Mouse (Mus musculus): Measurements from ENCODE around the gene Aimp1.

Gene Aimp1

GRCm38 (mm10) chr3:132684231-132684928 is at the start of gene Aimp1:
Aimp1 (minus strand) TSS chr3:132684370.
- DNase-seq (ENCODE audit: low read depth): no peak

- no peak for DNase-seq (ENCODE audit: low read depth)
Measured at GRCm38 (mm10) chr3:132724326-132724725, 40.2 kb upstream of the Aimp1 start.

GRCm38 (mm10) chr3:132717316-132717715 is 33.1 kb upstream of the Aimp1 start:
- no peak for DNase-seq (ENCODE audit: low read depth)

- DNase-seq (ENCODE audit: low read depth): no peak
Measured at GRCm38 (mm10) chr3:132713913-132714312, 29.7 kb upstream of the Aimp1 start.

- no peak for DNase-seq (ENCODE audit: low read depth)
Measured at GRCm38 (mm10) chr3:132706977-132707376, 22.8 kb upstream of the Aimp1 start.

- DNase-seq (ENCODE audit: low read depth): no peak
Measured at GRCm38 (mm10) chr3:132704216-132704615, 20.0 kb upstream of the Aimp1 start.

- DNase-seq (ENCODE audit: low read depth): no peak
Measured at GRCm38 (mm10) chr3:132701368-132701767, 17.2 kb upstream of the Aimp1 start.

GRCm38 (mm10) chr3:132683447-132684230 is 531 bp downstream of the Aimp1 start, which contains the start of gene Tbck:
Tbck (plus strand) TSS chr3:132684144.
- peak; percentile 81 for DNase-seq (ENCODE audit: low read depth)

- no peak for DNase-seq (ENCODE audit: low read depth)
Measured at GRCm38 (mm10) chr3:132677494-132677893, 6.7 kb downstream of the Aimp1 start.

- no peak for DNase-seq (ENCODE audit: low read depth)
Measured at GRCm38 (mm10) chr3:132655955-132656354, 28.2 kb downstream of the Aimp1 start.

- no peak for DNase-seq (ENCODE audit: low read depth)
Measured at GRCm38 (mm10) chr3:132653959-132654358, 30.2 kb downstream of the Aimp1 start.

GRCm38 (mm10) chr3:132651776-132652175 is 32.4 kb downstream of the Aimp1 start:
- DNase-seq (ENCODE audit: low read depth): no peak

- no peak for DNase-seq (ENCODE audit: low read depth)
Measured at GRCm38 (mm10) chr3:132650191-132650590, 34.0 kb downstream of the Aimp1 start.

- no peak for DNase-seq (ENCODE audit: low read depth)
Measured at GRCm38 (mm10) chr3:132649368-132649767, 34.8 kb downstream of the Aimp1 start.

- DNase-seq (ENCODE audit: low read depth): no peak
Measured at GRCm38 (mm10) chr3:132646814-132647213, 37.4 kb downstream of the Aimp1 start.

- no peak for DNase-seq (ENCODE audit: low read depth)
Measured at GRCm38 (mm10) chr3:132644071-132644470, 40.1 kb downstream of the Aimp1 start.

- DNase-seq (ENCODE audit: low read depth): no peak
Measured at GRCm38 (mm10) chr3:132637080-132637479, 47.1 kb downstream of the Aimp1 start.

GRCm38 (mm10) chr3:132633261-132633660 is 50.9 kb downstream of the Aimp1 start:
- DNase-seq (ENCODE audit: low read depth): no peak

GRCm38 (mm10) chr3:132629601-132630239 is 54.5 kb downstream of the Aimp1 start, which contains the start of gene Gimd1:
Gimd1 (plus strand) TSS chr3:132629820.
- no peak for DNase-seq (ENCODE audit: low read depth)

- DNase-seq (ENCODE audit: low read depth): no peak
Measured at GRCm38 (mm10) chr3:132628741-132629140, 55.4 kb downstream of the Aimp1 start.
